In the genomic region with DNA sequence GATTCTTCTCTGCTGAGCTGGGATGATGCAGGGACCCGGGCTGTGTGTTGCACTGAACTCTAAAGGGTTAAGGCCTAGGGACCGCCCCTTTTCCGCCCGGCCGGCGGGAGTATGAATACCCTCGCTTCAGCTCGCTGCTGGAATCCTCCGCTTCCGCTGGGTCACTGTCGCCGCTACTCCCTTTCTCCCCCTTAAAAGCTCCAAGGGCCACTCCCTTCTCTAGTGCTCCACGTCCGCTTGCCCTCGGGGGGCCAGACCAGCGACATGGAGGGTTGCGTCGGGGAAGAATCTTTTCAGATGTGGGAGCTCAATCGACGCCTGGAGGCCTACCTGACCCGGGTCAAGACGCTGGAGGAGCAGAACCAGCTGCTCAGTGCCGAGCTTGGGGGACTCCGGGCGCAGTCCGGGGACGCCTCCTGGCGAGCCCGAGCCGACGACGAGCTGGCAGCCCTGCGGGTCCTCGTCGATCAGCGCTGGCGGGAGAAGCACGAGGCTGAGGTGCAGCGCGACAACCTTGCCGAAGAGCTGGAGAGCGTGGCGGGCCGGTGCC, we compare ENCODE assay signal across 8 mouse cellular contexts. TPM values are rescaled to one million over a fixed set of nuclear protein-coding genes. Genes with fewer than 3 reads are reported as not detected.
A peak's percentile ranks its signal among the peaks of the same experiment; 100 is the strongest.
DNase-seq lines count a peak whose midpoint lies in the region; ATAC-seq and TF ChIP-seq lines count a peak whose summit lies in the region.

A gene (plus strand): TSS at position 140 of the 550 bp plus-strand sequence.

- H3K27me3 ChIP-seq in heart, embryonic 10.5 days (ENCODE audit: insufficient read depth, poor library complexity, severe bottlenecking) = peaks cover 28% of the 10 kb centered on the region
- 0 out of 2 replicates have a peak, but pooled peaks cover 4% of the 10 kb centered on the region for H3K27me3 ChIP-seq in lung, postnatal 0 days (replicated peaks; ENCODE audit: insufficient read depth, low read length)
- H3K27me3 ChIP-seq in stomach, embryonic 14.5 days (ENCODE audit: control insufficient read depth, insufficient read depth, low read length) = no peaks in the 10 kb centered on the region

- H3K9me3 ChIP-seq in heart, embryonic 10.5 days = no peaks in the 10 kb centered on the region
- H3K9me3 ChIP-seq in lung, postnatal 0 days (ENCODE audit: low read length) = no peaks in the 10 kb centered on the region
- no peaks in the 10 kb centered on the region for H3K9me3 ChIP-seq in stomach, embryonic 14.5 days (ENCODE audit: control insufficient read depth, low read depth, low read length)

- ATAC-seq in lung, postnatal 0 days = peak; percentile 78
- peak; percentile 77 for ATAC-seq in stomach, embryonic 14.5 days (ENCODE audit: insufficient number of reproducible peaks, insufficient read depth, low FRiP score, low read depth)

- TF ChIP-seq EP300 in lung, postnatal 0 days (IDR thresholded peaks at IDR 0.05) = 0 out of 2 replicates have a peak, but pooled peaks have one; percentile 2

- H3K9ac ChIP-seq in lung, postnatal 0 days (replicated peaks; ENCODE audit: low read depth) = peak within 1 kb of the TSS; percentile 48
- H3K9ac ChIP-seq in stomach, embryonic 14.5 days (replicated peaks; ENCODE audit: low read depth, low read length) = peak within 1 kb of the TSS; percentile 65

- H3K27ac ChIP-seq in left cerebral cortex, adult 2 months = 0 out of 2 replicates have a peak within 1 kb of the TSS, but pooled peaks have one; percentile 7
- H3K27ac ChIP-seq in heart, embryonic 10.5 days = peak within 1 kb of the TSS; percentile 91
- peak within 1 kb of the TSS; percentile 66; the same call in 1 of the 2 replicates for H3K27ac ChIP-seq in lung, postnatal 0 days (ENCODE audit: low read length)
- H3K27ac ChIP-seq in stomach, embryonic 14.5 days (ENCODE audit: low read length) = peak within 1 kb of the TSS; percentile 58; the same call in 1 of the 2 replicates

- DNase-seq in left cerebral cortex, adult 2 months (ENCODE audit: extremely low spot score in 1 of 2, low spot score in 2 of 2) = no peak
- DNase-seq in left cerebral cortex, adult 9 months (ENCODE audit: low spot score in 2 of 2) = no peak
- DNase-seq in embryo, embryonic 11 days = peak; percentile 95
- DNase-seq in heart, embryonic 10.5 days (ENCODE audit: low spot score) = peak; percentile 93
- DNase-seq in kidney, adult 8-10 months = peak; percentile 41 to 63
- DNase-seq in lung, postnatal 0 days (ENCODE audit: low spot score) = peak; percentile 87
- no peak for DNase-seq in c-Kit-positive CD71-positive TER-119-positive erythroid progenitor cells, embryonic 14.5 days (ENCODE audit: low spot score)

- TF ChIP-seq CTCF in left cerebral cortex, adult 2 months (IDR thresholded peaks at IDR 0.05) = no peak
- 0 out of 2 replicates have a peak, but pooled peaks have one; percentile 3 for TF ChIP-seq CTCF in lung, postnatal 0 days (IDR thresholded peaks at IDR 0.05)

- peaks cover 15% of the 10 kb centered on the region for H3K36me3 ChIP-seq in heart, embryonic 10.5 days
- H3K36me3 ChIP-seq in lung, postnatal 0 days (ENCODE audit: insufficient read depth, low read length) = no peaks in the 10 kb centered on the region
- no peaks in the 10 kb centered on the region; the same call in 1 of the 2 replicates for H3K36me3 ChIP-seq in stomach, embryonic 14.5 days (ENCODE audit: control insufficient read depth, insufficient read depth, low read length)

- H3K4me3 ChIP-seq in left cerebral cortex, adult 2 months = peak within 1 kb of the TSS; percentile 46
- peak within 1 kb of the TSS; percentile 71 for H3K4me3 ChIP-seq in heart, embryonic 10.5 days
- peak within 1 kb of the TSS; percentile 49 for H3K4me3 ChIP-seq in lung, postnatal 0 days (ENCODE audit: low read depth, low read length)
- peak within 1 kb of the TSS; percentile 54 for H3K4me3 ChIP-seq in stomach, embryonic 14.5 days (ENCODE audit: low read depth, low read length)

- H3K4me1 ChIP-seq in heart, embryonic 10.5 days = peaks cover 47% of the 10 kb centered on the region
- H3K4me1 ChIP-seq in lung, postnatal 0 days (ENCODE audit: insufficient read depth, low read depth, low read length) = peaks cover 15% of the 10 kb centered on the region; the same call in 1 of the 2 replicates
- H3K4me1 ChIP-seq in stomach, embryonic 14.5 days (ENCODE audit: control insufficient read depth, insufficient read depth, low read length) = peaks cover 38% of the 10 kb centered on the region

- H3K4me2 ChIP-seq in lung, postnatal 0 days (replicated peaks; ENCODE audit: low read depth, low read length) = peak within 1 kb of the TSS; percentile 50
- H3K4me2 ChIP-seq in stomach, embryonic 14.5 days (replicated peaks; ENCODE audit: low read depth, low read length) = peak within 1 kb of the TSS; percentile 93

- WGBS in heart, embryonic 10.5 days = under 1% methylated on average over 44 of the region's 44 CpGs
- WGBS in lung, postnatal 0 days = under 1% methylated on average over 44 of the region's 44 CpGs
- under 1% methylated on average over 44 of the region's 44 CpGs for WGBS in stomach, embryonic 14.5 days

- intact Hi-C loops in left cerebral cortex, adult 2 months (cut with DNase I) = loop anchor here (1.0 kb wide), 2 partner anchors 16 to 100 kb away; no protein-coding TSS in a partner anchor

RNA-seq across cellular contexts. Expression of the gene that starts here (rescaled TPM):
- total RNA-seq in left cerebral cortex, adult 2 months (2021) = 1 to 10 TPM; 5.7 to 6.2 TPM
- polyA plus RNA-seq in heart, embryonic 10.5 days (2016; fragmentation: Nextera tagmentation; extraction: Ambion mirVana) = 25.0 and 28.8 TPM in 2 replicates
- 22.2 and 30.7 TPM in 2 replicates for polyA plus RNA-seq in lung, postnatal 0 days (2015; fragmentation: Nextera tagmentation; extraction: Ambion mirVana)
- 10.5 and 10.6 TPM in 2 replicates for polyA plus RNA-seq in stomach, embryonic 14.5 days (2014; fragmentation: Nextera tagmentation; extraction: Ambion mirVana)

Comparison
In these comparisons a context has a peak if more than half of its experiments do, and no peak if none do; other contexts are left out.
1. DNase-seq: peak in embryo, embryonic 11 days (single experiment), heart, embryonic 10.5 days (single experiment), kidney, adult 8-10 months (2 of 2) and lung, postnatal 0 days (single experiment); none in left cerebral cortex, adult 2 months (0 of 2), left cerebral cortex, adult 9 months (0 of 2) and c-Kit-positive CD71-positive TER-119-positive erythroid progenitor cells, embryonic 14.5 days (single experiment).
2. H3K27ac ChIP-seq: peak in every context shown above with its lines; median percentile 91 in heart, embryonic 10.5 days; 66 in lung, postnatal 0 days; 58 in stomach, embryonic 14.5 days; 7 in left cerebral cortex, adult 2 months.
3. Peak in every context shown above with its lines, with median percentiles within 50 percentile points of each other: H3K4me3 ChIP-seq.